Mouse (Mus musculus) cortical plate, adult 2 months (tissue): ENCODE data around the gene Cldn2. TPM values are rescaled to one million over a fixed set of nuclear protein-coding genes. Genes with fewer than 3 reads are reported as not detected.
A peak's percentile ranks its signal among the peaks of the same experiment; 100 is the strongest.

Experiments used
- H3K27ac ChIP-seq: fragments of 200-500 bp; 2 replicates; pipeline ENCODE4 v1.5.1; 2012; ENCODE audit warnings: low read length, control low read depth, inconsistent platforms; ENCODE audit not compliant: insufficient read depth
- H3K4me1 ChIP-seq: fragments of 200-500 bp; 2 replicates; pipeline ENCODE4 v1.6.1; 2011; ENCODE audit warnings: low read length; ENCODE audit not compliant: control insufficient read depth, insufficient read depth
- H3K4me3 ChIP-seq: fragments of 200-500 bp; 2 replicates; pipeline ENCODE4 v1.5.1; 2011; ENCODE audit warnings: mild to moderate bottlenecking, low read length, control low read depth; ENCODE audit not compliant: insufficient read depth
- CTCF ChIP-seq: fragments of 200-500 bp; IDR thresholded peaks from 2 replicates; pipeline ENCODE4 v1.5.1; 2011; ENCODE audit warnings: mild to moderate bottlenecking, control low read depth, low read length; ENCODE audit not compliant: insufficient read depth; ENCODE audit errors: extremely low read depth
- POLR2A ChIP-seq: fragments of 200-500 bp; IDR thresholded peaks from 2 replicates; pipeline ENCODE4 v1.6.1; 2011; ENCODE audit warnings: mild to moderate bottlenecking, low read length, control low read depth; ENCODE audit not compliant: insufficient read depth; ENCODE audit errors: extremely low read depth
- polyA plus RNA-seq: library from polyadenylated mRNA; depleted of rRNA; stranded (reverse); fragments of >200 nt; gene quantifications from 2 replicates; pipeline ENCODE4 v1.2.3, GENCODE M21; 2012; rRNA removed

Cldn2 gene
- polyA plus RNA-seq, 1 experiment: 0.06 TPM

GRCm38 (mm10) chrX:139832464-139832863 is 31.8 kb downstream of the Cldn2 start:
- no peak for TF ChIP-seq POLR2A
- TF ChIP-seq CTCF: peak; percentile 62
- H3K4me3 ChIP-seq: no peak overlapping the region
- H3K27ac ChIP-seq: no peak overlapping the region
- no peaks in the 10 kb centered on the region for H3K4me1 ChIP-seq

DNA sequence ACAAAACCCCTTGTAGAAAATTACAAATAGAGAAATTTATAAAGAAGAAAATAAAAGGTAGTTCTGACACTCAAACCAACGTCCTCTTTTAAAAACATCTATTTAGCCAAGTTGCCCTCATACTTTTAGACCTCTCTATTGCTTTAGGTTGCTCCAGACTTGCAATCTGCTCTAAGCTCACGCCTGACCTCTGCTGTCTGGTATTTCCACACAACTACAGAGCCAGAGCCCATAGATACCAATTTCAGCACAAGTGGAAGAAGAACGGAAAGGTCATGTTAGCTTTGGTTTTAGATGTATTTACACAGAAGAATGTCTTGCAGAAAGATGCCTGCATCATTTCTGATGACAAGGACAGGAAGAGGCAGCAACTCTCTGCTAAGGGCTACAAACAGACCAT is 38.4 kb downstream of the Cldn2 start:
- no peak overlapping the region for H3K27ac ChIP-seq
- TF ChIP-seq POLR2A (no peak), CTCF (no peak)
- H3K4me3 ChIP-seq: no peak overlapping the region
- no peaks in the 10 kb centered on the region for H3K4me1 ChIP-seq

- no peak overlapping the region for H3K27ac ChIP-seq
- no peak overlapping the region for H3K4me3 ChIP-seq
These were observed 40.5 kb downstream of the Cldn2 start for GRCm38 (mm10) chrX:139841091-139841490.

DNA sequence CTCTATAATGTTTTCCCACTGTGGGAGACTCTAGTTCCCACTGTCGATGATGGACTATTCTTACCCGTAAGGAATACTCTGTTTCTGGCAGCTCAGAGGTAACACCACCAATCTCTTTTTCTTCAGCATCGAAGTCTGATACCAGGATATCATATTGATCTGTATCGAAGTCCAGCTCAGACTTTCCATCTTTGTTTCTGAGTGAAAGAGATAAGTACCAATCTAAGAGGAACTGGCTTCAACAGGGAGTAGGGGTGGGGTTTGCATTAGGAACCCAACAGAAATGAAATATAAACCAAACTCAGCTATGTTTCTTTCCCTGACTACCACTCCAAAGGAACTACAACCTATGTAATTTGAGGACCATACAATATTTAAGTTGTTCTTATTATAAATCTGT is 54.2 kb downstream of the Cldn2 start:
- no peak overlapping the region for H3K27ac ChIP-seq
- H3K4me3 ChIP-seq: no peak overlapping the region
- H3K4me1 ChIP-seq: no peaks in the 10 kb centered on the region
- TF ChIP-seq POLR2A (no peak), CTCF (no peak)

More at GRCm38 (mm10) chrX:139841091-139841490, 40.5 kb downstream of the Cldn2 start:
- no peaks in the 10 kb centered on the region for H3K4me1 ChIP-seq
- no peak for TF ChIP-seq CTCF

DNA sequence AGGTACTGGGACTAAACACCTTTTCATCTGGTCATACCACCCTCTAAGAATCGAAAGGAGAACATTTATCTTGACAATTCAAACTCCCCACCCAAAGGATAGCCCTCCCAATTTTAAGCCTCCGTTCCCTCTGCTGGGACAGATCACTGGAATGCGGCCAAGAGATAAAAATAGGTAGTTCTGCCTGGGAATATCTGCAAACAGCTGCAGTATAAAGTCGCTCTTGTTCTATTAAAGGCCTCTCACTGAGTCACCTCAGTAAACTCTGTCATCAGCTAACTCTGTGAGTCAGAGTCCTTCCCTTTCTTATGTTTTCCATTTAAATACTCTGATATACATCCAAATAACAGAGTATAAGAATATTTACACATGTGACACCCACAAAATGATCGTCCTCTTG is 58.8 kb downstream of the Cldn2 start:
- Histone ChIP-seq H3K4me3 (no peak overlapping the region), H3K4me1 (no peaks in the 10 kb centered on the region), H3K27ac (no peak overlapping the region)
- no peak for TF ChIP-seq POLR2A
- no peak for TF ChIP-seq CTCF

Other genes starting within 250 kb of the Cldn2 start
- gene Rnf128, start 237.5 kb upstream of the Cldn2 start, polyA plus RNA-seq: 7.0 and 7.7 TPM in 2 replicates
- gene Tbc1d8b, start 115.8 kb upstream of the Cldn2 start, polyA plus RNA-seq: 1.5 and 2.0 TPM in 2 replicates
- gene Gm15013, start 86.3 kb upstream of the Cldn2 start, polyA plus RNA-seq: not detected in 2 replicates
- not detected in 2 replicates for gene Ripply1, start 18.5 kb upstream of the Cldn2 start, polyA plus RNA-seq
- 3.1 and 4.0 TPM in 2 replicates for gene Morc4, start 70.8 kb downstream of the Cldn2 start, polyA plus RNA-seq
- 3.7 and 4.2 TPM in 2 replicates for gene Rbm41, start 197.8 kb downstream of the Cldn2 start, polyA plus RNA-seq